Mouse (Mus musculus) neural tube, embryonic 13.5 days (tissue): ENCODE measurements at regions not wholly inside any gene's neighbourhood (a gene's known extent, or its start where the extent isn't known, plus 50 kb on each side); places are given as distances from the start of the nearest gene placed in this dataset.
A peak's percentile ranks its signal among the peaks of the same experiment; 100 is the strongest.

Source experiments
- ATAC-seq: fragments of 200-750 bp; cut with Nextera tagmentation; 2 replicates; pipeline ENCODE4 v1.8.0; 2017; ENCODE audit warnings: low read depth, mild to moderate bottlenecking, moderate TSS enrichment, moderate library complexity
- H3K27ac ChIP-seq: fragments of 300-500 bp; sonication (generic); replicated peaks from 2 replicates; pipeline ENCODE4 v1.5.1; 2015; ENCODE audit warnings: moderate library complexity, mild to moderate bottlenecking, inconsistent platforms
- H3K27me3 ChIP-seq: fragments of 300-500 bp; sonication (generic); 2 replicates; pipeline ENCODE4 v1.6.1; 2015; ENCODE audit warnings: mild to moderate bottlenecking, inconsistent platforms
- H3K36me3 ChIP-seq: fragments of 300-500 bp; sonication (generic); 2 replicates; pipeline ENCODE4 v1.6.1; 2015; ENCODE audit warnings: mild to moderate bottlenecking, inconsistent platforms
- H3K4me1 ChIP-seq: fragments of 300-500 bp; sonication (generic); replicated peaks from 2 replicates; pipeline ENCODE4 v1.6.1; 2015; ENCODE audit warnings: inconsistent platforms
- H3K4me2 ChIP-seq: fragments of 300-500 bp; sonication (generic); 2 replicates; pipeline ENCODE4 v1.6.1; 2015; ENCODE audit warnings: inconsistent platforms, mild to moderate bottlenecking, moderate library complexity
- H3K4me3 ChIP-seq: fragments of 300-500 bp; sonication (generic); 2 replicates; pipeline ENCODE4 v1.5.1; 2015; ENCODE audit warnings: mild to moderate bottlenecking, inconsistent platforms
- H3K9ac ChIP-seq: fragments of 300-500 bp; sonication (generic); 2 replicates; pipeline ENCODE4 v1.6.1; 2015; ENCODE audit warnings: moderate library complexity, mild to moderate bottlenecking, inconsistent platforms
- H3K9me3 ChIP-seq: fragments of 300-500 bp; sonication (generic); 2 replicates; pipeline ENCODE4 v1.6.1; 2016; ENCODE audit warnings: inconsistent platforms
- WGBS: fragments of 180-500 bp; shearing (Covaris S2); methylation state at CpG from one replicate; pipeline ENCODE4 v1.1.7; 2015; 5-methylcytosine and 5-hydroxymethylcytosine counted together

DNA sequence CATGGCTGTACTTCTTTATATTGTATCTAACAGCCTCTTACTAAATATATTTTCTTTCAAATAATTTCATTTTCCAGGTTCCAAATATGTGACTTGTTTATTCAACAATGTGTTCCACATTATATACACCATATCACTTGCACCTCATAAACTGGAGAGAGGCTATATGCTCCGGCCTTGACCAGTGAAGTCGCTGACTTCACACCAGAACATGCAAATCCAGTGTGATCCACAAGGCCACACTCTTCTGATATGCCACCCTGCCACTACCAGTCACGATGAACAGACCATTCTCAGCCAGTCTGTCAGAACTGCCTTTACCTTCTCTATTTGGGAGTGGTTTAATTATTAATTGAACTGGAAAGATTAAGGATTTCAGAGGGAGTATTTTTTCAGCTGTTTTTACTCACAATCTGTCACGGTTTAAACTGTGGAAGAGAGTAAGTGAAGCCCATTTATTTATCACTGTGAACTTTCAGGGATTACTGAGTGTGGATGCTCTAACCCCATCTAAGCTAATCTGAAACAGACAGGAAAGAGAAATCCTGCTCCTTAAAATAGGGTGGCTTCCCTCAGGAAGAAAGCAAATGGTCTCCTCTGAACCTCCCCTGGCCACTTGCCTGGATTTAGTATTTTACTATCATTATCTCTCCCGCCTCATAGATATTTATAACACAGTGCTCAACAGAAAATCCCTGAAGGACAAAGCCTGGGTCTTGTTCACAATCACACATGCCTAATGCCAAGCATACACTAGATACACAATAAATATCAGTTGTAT is 1065.3 kb downstream of the A830018L16Rik start:
- Histone ChIP-seq H3K4me1 (no peaks in the 10 kb centered on the region), H3K9ac (no peak overlapping the region), H3K9me3 (no peaks in the 10 kb centered on the region), H3K4me3 (no peak overlapping the region), H3K4me2 (no peak overlapping the region), H3K36me3 (no peaks in the 10 kb centered on the region), H3K27me3 (no peaks in the 10 kb centered on the region), H3K27ac (no peak overlapping the region)
- 71% methylated on average over 5 of the region's 5 CpGs for WGBS
- no peak for ATAC-seq

DNA sequence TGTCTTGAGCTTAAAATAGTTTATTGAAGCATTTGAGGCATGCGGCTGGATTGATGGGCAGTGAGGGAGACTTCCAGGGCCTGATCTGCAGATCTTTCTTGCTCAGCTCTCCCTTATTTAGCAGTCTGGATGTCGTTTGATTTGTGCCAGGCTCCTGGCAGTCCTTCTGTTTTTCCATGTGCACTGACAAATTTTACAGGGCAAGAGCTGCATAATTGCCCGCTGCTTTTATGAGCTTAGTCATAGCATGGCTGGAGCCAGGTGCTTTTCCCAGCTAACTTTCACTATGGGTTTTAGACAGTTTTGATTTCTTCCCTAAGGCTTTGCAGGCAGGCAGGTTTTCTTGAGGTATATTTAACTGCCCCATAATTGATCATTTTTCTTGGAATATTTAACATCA is 1086.5 kb downstream of the A830018L16Rik start:
- Histone ChIP-seq H3K4me2 (no peak overlapping the region), H3K9ac (no peak overlapping the region), H3K36me3 (no peaks in the 10 kb centered on the region), H3K27me3 (no peaks in the 10 kb centered on the region), H3K9me3 (no peaks in the 10 kb centered on the region), H3K4me1 (no peaks in the 10 kb centered on the region), H3K4me3 (no peak overlapping the region), H3K27ac (no peak overlapping the region)
- WGBS = 80% methylated on average over 3 of the region's 3 CpGs
- ATAC-seq = no peak

DNA sequence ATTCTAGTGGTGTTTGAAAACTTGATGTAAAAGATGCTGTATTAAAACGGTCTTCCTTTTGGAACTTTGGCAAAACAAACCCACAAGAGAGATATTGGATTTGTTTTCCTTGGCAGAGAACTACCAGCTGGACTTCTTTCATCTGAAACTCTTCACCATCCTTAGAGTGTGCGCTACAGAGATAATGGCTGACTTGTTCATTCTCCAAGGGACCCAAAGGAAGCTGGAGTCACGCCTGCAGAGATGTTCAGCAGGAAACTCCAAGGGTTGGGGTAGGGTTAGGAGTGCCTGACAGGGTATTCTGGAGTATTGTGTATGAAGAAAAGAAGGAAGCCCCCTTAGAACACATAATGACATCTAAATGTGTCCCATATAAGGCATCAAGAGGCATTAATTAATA is 1094.1 kb downstream of the A830018L16Rik start:
- Histone ChIP-seq H3K4me1 (peaks cover 7% of the 10 kb centered on the region; the same call in 1 of the 2 replicates), H3K9me3 (no peaks in the 10 kb centered on the region), H3K27ac (no peak overlapping the region), H3K27me3 (no peaks in the 10 kb centered on the region), H3K4me3 (no peak overlapping the region), H3K36me3 (no peaks in the 10 kb centered on the region), H3K4me2 (no peak overlapping the region), H3K9ac (no peak overlapping the region)
- 72% methylated on average over 3 of the region's 3 CpGs for WGBS
- no peak for ATAC-seq

DNA sequence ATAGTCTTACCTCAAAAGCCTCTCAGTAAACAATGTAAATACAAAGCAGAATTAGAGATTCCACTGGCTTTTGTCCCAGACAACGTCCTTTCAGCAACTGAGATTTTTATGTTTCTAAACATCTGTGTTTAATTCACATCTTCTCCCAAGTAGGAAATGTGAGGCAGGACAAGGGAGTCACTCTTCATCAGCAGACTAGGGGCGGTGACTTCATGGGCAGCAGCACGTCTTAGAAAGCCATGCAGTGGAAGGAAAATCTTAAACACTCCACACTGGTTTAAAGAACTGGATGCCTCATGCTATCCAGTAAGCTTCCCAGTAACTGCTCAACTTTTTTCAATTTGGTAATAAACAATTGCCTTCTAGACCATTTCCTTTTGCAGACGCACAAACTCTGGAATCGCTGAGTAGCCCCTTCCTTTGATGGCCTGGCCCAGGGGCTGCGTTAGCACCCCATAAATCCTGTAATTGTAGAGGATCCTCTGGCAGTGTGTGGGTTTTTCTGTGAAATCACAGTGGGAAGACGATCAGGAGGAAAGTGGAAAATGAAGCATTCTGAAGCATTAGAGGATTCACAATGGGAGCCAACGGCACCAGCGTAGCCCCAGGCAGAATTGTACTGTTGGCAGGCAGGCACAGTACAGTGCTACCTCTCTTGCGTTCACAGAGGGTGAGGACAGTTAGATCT is 1096.4 kb downstream of the A830018L16Rik start:
- no peak overlapping the region for H3K4me3 ChIP-seq
- H3K27me3 ChIP-seq = no peaks in the 10 kb centered on the region
- no peak overlapping the region for H3K4me2 ChIP-seq
- no peak overlapping the region for H3K9ac ChIP-seq
- ATAC-seq = no peak
- H3K9me3 ChIP-seq = no peaks in the 10 kb centered on the region
- WGBS = 33% methylated on average over 10 of the region's 10 CpGs
- peaks cover 7% of the 10 kb centered on the region; the same call in 1 of the 2 replicates for H3K4me1 ChIP-seq
- no peak overlapping the region for H3K27ac ChIP-seq
- H3K36me3 ChIP-seq = no peaks in the 10 kb centered on the region

DNA sequence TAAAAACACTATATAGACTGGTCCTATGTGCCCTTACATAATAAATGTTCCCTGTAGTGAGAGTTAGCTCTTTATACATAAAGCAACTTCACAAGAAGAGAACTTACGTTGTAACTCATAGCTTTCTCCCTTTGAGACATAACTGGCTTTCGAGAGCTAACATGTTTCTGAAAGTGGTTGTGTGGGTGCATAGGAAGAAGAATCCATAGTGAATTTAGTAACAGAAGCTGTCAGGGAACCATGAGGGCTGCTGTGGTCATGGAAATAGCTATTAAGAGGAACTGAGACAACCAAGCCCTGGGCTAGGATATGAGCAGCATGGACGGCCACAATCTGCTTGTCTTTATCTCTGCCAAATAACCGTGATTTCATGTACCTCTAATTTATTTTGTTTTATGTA is 1105.7 kb downstream of the A830018L16Rik start:
- H3K4me1 ChIP-seq = no peaks in the 10 kb centered on the region
- no peaks in the 10 kb centered on the region for H3K36me3 ChIP-seq
- no peak for ATAC-seq
- H3K27me3 ChIP-seq = no peaks in the 10 kb centered on the region
- H3K9me3 ChIP-seq = no peaks in the 10 kb centered on the region
- H3K4me2 ChIP-seq = no peak overlapping the region
- WGBS = 86% methylated on average over 4 of the region's 4 CpGs
- no peak overlapping the region for H3K27ac ChIP-seq
- no peak overlapping the region for H3K4me3 ChIP-seq
- no peak overlapping the region for H3K9ac ChIP-seq

GRCm38 (mm10) chr1:12555859-12556258 is 1142.0 kb downstream of the A830018L16Rik start:
- WGBS = 77% methylated on average over 4 of the region's 4 CpGs
- H3K9me3 ChIP-seq = no peaks in the 10 kb centered on the region

DNA sequence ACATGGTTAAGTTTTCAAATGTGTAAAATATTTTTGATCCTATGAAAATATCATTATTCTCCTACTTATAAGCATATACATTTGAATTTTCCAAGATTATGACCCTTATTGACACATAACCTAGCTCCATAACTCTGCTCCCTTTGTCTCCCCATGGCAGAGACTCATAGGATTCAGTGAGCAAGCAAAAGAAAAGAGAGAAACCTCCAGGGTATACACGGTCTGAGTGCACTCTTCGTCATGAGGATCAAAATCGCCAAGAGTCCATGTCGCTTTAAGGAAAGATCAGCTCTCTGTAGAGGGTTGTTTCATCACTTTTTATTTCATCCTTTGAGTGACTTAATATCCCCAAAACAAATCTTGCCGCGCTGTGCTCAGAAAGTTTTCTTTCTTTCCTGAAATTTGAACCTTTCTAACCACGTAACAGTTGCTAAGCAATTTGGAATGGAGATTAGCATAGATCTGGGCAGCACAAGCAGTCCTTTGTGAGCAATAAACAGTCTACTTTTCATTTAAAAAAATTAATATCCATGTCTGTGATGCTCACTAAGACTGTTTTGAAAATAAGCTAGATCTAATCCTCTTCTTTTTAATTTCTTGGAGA is 1158.0 kb downstream of the A830018L16Rik start:
- H3K9me3 ChIP-seq = no peaks in the 10 kb centered on the region
- H3K27me3 ChIP-seq = no peaks in the 10 kb centered on the region
- ATAC-seq = no peak
- no peak overlapping the region for H3K9ac ChIP-seq
- peaks cover 2% of the 10 kb centered on the region for H3K4me1 ChIP-seq
- H3K27ac ChIP-seq = no peak overlapping the region
- H3K4me3 ChIP-seq = no peak overlapping the region
- 48% methylated on average over 7 of the region's 7 CpGs for WGBS
- no peak overlapping the region for H3K4me2 ChIP-seq
- H3K36me3 ChIP-seq = no peaks in the 10 kb centered on the region

More at GRCm38 (mm10) chr1:12555859-12556258, 1142.0 kb downstream of the A830018L16Rik start:
- H3K27me3 ChIP-seq = no peaks in the 10 kb centered on the region
- ATAC-seq = no peak
- no peaks in the 10 kb centered on the region for H3K36me3 ChIP-seq
- no peak overlapping the region for H3K4me2 ChIP-seq
- no peak overlapping the region for H3K27ac ChIP-seq
- H3K4me1 ChIP-seq = no peaks in the 10 kb centered on the region
- no peak overlapping the region for H3K4me3 ChIP-seq
- no peak overlapping the region for H3K9ac ChIP-seq

DNA sequence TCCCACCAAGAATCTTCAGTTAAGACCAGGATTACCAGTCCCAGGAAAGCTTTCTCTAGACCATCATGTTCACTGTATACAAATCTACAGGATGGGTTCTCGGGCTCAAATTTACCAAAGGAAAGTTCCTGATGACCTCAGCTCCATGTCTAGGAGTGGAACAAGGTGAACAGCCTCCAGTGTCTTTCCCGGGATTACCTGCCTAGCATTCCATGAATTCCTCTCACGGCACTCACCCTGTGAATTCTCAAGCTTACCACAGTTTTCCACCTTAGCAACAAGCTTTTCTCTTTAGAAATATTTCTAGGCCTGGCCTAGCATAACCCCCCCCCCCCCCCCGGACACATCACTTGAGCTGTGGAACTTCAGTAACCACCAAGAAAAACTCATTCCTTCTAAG is 1158.9 kb downstream of the A830018L16Rik start:
- H3K27me3 ChIP-seq = no peaks in the 10 kb centered on the region
- H3K9me3 ChIP-seq = no peaks in the 10 kb centered on the region
- H3K4me3 ChIP-seq = no peak overlapping the region
- no peak overlapping the region for H3K9ac ChIP-seq
- no peak overlapping the region for H3K27ac ChIP-seq
- no peak overlapping the region for H3K4me2 ChIP-seq
- peaks cover 10% of the 10 kb centered on the region for H3K4me1 ChIP-seq
- no peaks in the 10 kb centered on the region for H3K36me3 ChIP-seq
- no peak for ATAC-seq
- WGBS = 83% methylated on average over 4 of the region's 4 CpGs

- no peak for ATAC-seq
- no peaks in the 10 kb centered on the region for H3K27me3 ChIP-seq
- WGBS = 83% methylated on average over 5 of the region's 5 CpGs
- H3K4me3 ChIP-seq = no peak overlapping the region
- no peak overlapping the region for H3K9ac ChIP-seq
- H3K4me2 ChIP-seq = no peak overlapping the region
- no peak overlapping the region for H3K27ac ChIP-seq
- no peaks in the 10 kb centered on the region for H3K36me3 ChIP-seq
- no peaks in the 10 kb centered on the region for H3K9me3 ChIP-seq
- H3K4me1 ChIP-seq = peaks cover 10% of the 10 kb centered on the region
Measured at GRCm38 (mm10) chr1:12574274-12574673, 1160.4 kb downstream of the A830018L16Rik start.

DNA sequence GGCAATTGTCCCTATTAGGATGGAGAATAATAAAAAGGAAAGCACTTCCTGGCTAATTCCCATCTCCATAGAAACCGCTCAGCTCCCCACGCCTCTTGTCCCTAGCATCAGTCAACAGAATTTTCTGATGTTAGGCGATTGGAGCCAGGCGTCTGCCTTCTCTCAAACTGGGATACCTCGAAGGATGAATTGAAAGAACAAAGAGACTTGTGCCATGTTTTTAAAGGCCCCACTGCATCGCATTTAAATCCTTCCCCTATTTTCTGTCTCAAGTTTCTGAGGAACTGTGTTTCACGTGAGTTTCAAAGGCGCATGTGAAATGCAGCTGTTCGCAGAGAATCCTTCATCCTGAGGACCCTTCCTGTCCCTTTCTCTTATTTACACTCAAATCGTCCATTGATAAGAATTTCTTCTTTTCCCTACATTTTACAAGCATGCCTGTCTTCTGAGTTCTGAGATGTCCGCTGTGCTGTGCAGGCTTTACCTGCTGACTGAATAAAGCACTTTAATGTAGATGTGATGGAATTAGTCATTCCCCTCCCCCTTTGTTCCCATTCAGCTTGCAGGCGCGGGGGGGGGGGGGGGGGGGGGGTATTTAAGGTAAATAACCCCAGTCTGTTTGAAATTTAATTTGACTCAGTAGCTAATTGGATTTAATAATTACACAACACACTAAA is 1163.3 kb downstream of the A830018L16Rik start:
- peak; percentile 71 for ATAC-seq
- WGBS = 1% methylated on average over 13 of the region's 13 CpGs
- H3K4me3 ChIP-seq = peak overlapping the region; percentile 17; the same call in 1 of the 2 replicates
- no peaks in the 10 kb centered on the region for H3K9me3 ChIP-seq
- no peaks in the 10 kb centered on the region for H3K27me3 ChIP-seq
- H3K4me1 ChIP-seq = peaks cover 10% of the 10 kb centered on the region
- no peaks in the 10 kb centered on the region for H3K36me3 ChIP-seq
- H3K9ac ChIP-seq = peak overlapping the region; percentile 54; the same call in 1 of the 2 replicates
- H3K4me2 ChIP-seq = peak overlapping the region; percentile 48
- H3K27ac ChIP-seq = peak overlapping the region; percentile 64

DNA sequence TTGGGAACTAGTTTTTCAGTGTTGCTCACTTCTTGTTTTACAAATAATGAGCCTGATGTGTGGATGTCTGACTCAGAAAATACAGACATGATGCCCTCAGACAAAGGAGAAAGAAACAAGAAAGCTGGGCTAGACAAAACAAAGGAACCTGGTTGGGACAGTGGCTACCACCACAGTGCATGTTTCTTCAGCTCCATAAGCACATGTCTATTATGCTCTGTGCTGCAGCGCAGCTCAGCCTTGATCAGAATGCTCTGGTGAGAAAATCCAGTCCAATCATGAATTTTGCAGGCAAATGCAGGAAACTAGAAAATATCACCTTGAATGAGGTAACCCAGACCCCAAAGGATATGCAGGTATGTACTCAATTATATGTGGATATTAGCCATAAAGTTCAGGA is 1164.1 kb downstream of the A830018L16Rik start:
- no peaks in the 10 kb centered on the region for H3K27me3 ChIP-seq
- no peaks in the 10 kb centered on the region for H3K9me3 ChIP-seq
- ATAC-seq = no peak
- peaks cover 10% of the 10 kb centered on the region for H3K4me1 ChIP-seq
- no peaks in the 10 kb centered on the region for H3K36me3 ChIP-seq
- H3K9ac ChIP-seq = no peak overlapping the region
- H3K4me3 ChIP-seq = no peak overlapping the region
- no peak overlapping the region for H3K4me2 ChIP-seq
- H3K27ac ChIP-seq = no peak overlapping the region
- WGBS = 78% methylated on average over 1 of the region's 1 CpGs

GRCm38 (mm10) chr1:12583012-12583411 is 1169.1 kb downstream of the A830018L16Rik start:
- ATAC-seq = no peak
- H3K4me3 ChIP-seq = no peak overlapping the region
- H3K4me2 ChIP-seq = no peak overlapping the region
- H3K9ac ChIP-seq = no peak overlapping the region
- no peak overlapping the region for H3K27ac ChIP-seq
- 61% methylated on average over 3 of the region's 3 CpGs for WGBS
- no peaks in the 10 kb centered on the region for H3K27me3 ChIP-seq
- no peaks in the 10 kb centered on the region for H3K4me1 ChIP-seq
- no peaks in the 10 kb centered on the region for H3K36me3 ChIP-seq
- no peaks in the 10 kb centered on the region for H3K9me3 ChIP-seq
